Mouse (Mus musculus): ENCODE results near the gene Hist1h2br. TPM values are rescaled to one million over a fixed set of nuclear protein-coding genes. Genes with fewer than 3 reads are reported as not detected.
"Not testable (repeated sequence)": the region's sequence is repeated elsewhere in the genome, so short reads cannot be mapped to it uniquely, and the experiment has no call there.

The Hist1h2br gene
- total RNA-seq (2021), result 10 to 100 TPM; 22.9 to 33.6 TPM
- long read RNA-seq, experiment 1, partial matches to known transcripts, result 0 of 2 reads
- long read RNA-seq, experiment 1, other reads (novel, unspliced or antisense), result 2 of 2 reads
- long read RNA-seq, experiment 2, result 0 reads

GRCm38 (mm10) chr13:21833461-21833860 lies at the start of gene Hist1h2br, which contains the start of gene Hist1h2ap:
TSS of gene Hist1h2br (plus strand) at chr13:21833743.
TSS of gene Hist1h2ap (minus strand) at chr13:21833507.
- not testable (repeated sequence) for DNase-seq (ENCODE audit: low spot score in 2 of 2)

- DNase-seq (ENCODE audit: low spot score in 2 of 2), result no peak
These were observed 49.2 kb upstream of the Hist1h2br start for GRCm38 (mm10) chr13:21784311-21784710.

DNA sequence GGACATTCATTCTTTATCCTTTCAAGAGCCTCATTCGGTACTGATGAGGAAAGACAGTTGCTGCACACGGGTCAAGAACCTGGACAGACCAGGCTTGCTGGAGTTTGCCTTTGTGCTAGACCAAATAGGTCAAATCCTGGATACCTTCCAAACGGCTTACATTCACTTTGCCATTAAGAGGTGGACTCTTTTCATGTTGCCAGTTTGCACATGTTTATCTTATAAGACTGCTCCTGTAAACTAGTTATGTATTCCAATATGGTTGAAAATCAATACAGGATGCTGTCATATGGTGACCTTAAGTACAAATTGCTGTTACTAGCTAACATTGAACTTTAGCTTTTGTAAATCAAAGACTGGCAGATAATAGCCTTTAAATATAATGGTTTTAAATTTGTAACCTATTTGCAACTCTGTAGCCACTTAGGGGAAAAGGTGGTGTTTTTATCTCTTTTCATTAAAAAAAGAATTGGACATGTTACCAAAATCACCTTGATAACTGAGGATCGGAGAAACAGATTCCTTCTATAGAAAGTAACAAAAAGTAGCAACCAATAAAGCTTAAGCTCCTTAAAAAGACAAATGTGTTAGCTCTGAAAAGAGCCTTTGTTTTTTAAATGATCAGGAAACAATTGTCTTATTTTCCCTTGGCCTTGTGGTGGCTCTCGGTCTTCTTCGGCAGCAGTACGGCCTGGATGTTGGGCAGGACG lies 47.2 kb upstream of the Hist1h2br start:
- no peak for DNase-seq (ENCODE audit: low spot score in 2 of 2)

- DNase-seq (ENCODE audit: low spot score in 2 of 2), result peak; percentile 80 to 85
These were observed 46.5 kb upstream of the Hist1h2br start, which contains the start of the genes Hist1h2an and Hist1h2bp for GRCm38 (mm10) chr13:21786899-21787629. TSS of gene Hist1h2an (minus strand) at chr13:21787218. TSS of gene Hist1h2bp (plus strand) at chr13:21787461.

DNA sequence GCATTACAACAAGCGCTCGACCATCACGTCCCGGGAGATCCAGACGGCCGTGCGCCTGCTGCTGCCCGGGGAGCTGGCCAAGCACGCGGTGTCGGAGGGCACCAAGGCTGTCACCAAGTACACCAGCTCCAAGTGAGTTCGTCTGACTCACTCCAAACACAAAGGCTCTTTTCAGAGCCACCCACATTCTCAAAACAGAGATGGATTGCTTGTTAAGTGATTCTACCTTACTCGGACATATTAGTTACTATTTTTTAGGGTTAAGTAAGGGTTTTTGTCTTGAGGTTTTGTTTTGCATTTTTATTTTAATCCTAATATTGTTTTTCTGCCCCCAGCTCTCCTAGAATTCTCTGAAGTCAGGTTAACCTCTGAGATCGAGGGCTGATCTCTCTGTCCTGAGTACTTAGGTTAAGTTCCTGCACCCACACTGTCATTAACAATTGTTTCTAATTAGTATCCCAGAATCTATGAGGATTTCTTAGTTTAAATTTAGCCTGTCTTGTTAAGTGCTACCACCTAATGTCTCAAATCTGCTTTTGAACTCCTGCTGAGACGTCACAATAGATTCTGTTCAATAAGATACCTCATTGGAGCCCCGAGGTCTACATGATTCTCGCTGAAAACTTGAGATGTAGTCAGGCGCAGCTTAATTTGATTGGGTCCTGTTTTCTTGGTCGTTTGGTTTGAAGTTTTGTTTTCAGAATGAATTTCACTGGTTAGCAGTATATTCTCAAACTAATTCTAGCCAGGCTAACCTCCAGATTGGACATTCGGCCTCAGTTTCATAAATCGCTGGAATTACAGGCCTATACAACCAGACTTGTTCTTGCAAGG lies 45.6 kb upstream of the Hist1h2br start:
- no peak for DNase-seq (ENCODE audit: low spot score in 2 of 2)

DNA sequence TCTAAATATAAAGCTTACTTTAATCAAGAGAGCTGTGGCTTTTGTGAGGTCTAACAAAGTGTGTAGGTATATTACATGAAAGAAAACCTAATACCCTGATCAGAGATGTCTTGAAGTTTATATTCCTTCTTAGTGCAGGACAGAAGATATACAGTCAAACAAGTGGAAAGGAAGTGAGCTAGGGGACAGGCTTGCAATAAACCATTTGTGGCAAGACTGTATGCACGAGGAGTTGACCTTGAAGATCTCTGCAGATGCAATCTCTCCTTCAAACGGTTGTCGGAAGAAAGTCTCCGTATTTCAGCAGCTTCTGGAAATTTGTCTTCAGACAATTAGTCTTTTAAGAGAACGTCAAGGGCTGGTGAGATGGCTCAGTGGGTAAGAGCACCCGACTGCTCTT lies 43.6 kb upstream of the Hist1h2br start:
- no peak for DNase-seq (ENCODE audit: low spot score in 2 of 2)

- no peak for DNase-seq (ENCODE audit: low spot score in 2 of 2)
These were observed 42.8 kb upstream of the Hist1h2br start for GRCm38 (mm10) chr13:21790601-21791283.

- DNase-seq (ENCODE audit: low spot score in 2 of 2), result no peak
These were observed 38.0 kb upstream of the Hist1h2br start for GRCm38 (mm10) chr13:21795584-21795983.

GRCm38 (mm10) chr13:21797163-21797562 lies 36.4 kb upstream of the Hist1h2br start:
- not testable (repeated sequence) for DNase-seq (ENCODE audit: low spot score in 2 of 2)

DNA sequence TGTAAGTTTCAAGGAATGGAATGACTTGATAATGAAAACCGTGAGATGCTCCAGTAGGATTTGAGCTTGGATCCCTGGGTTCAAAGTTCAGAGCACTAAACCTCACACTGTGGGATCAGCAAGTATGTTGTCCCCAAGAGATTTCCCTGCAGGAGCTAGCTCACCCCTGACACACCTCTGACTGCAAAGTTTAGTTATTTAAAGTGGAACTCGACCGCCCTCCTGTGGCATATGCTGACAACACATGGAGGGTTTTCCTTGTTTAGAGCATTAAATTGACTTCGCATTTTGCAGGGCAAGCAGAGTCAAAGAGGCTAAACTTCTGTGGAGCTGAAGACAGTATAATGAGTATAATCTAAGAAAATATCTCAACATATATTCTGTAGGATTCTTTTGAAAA lies 30.5 kb upstream of the Hist1h2br start:
- DNase-seq (ENCODE audit: low spot score in 2 of 2), result not testable (repeated sequence)

GRCm38 (mm10) chr13:21810073-21810472 lies 23.5 kb upstream of the Hist1h2br start, which contains the start of the genes Hist1h2bq and Hist1h2ao:
TSS of gene Hist1h2bq (minus strand) at chr13:21810197.
TSS of gene Hist1h2ao (plus strand) at chr13:21810465.
- not testable (repeated sequence) for DNase-seq (ENCODE audit: low spot score in 2 of 2)

- not testable (repeated sequence) for DNase-seq (ENCODE audit: low spot score in 2 of 2)
These were observed 22.5 kb upstream of the Hist1h2br start for GRCm38 (mm10) chr13:21811074-21811473.

GRCm38 (mm10) chr13:21811539-21811938 lies 22.0 kb upstream of the Hist1h2br start, which contains the start of gene Hist1h4m:
TSS of gene Hist1h4m (plus strand) at chr13:21811746.
- peak; percentile 31 to 41 for DNase-seq (ENCODE audit: low spot score in 2 of 2)

DNA sequence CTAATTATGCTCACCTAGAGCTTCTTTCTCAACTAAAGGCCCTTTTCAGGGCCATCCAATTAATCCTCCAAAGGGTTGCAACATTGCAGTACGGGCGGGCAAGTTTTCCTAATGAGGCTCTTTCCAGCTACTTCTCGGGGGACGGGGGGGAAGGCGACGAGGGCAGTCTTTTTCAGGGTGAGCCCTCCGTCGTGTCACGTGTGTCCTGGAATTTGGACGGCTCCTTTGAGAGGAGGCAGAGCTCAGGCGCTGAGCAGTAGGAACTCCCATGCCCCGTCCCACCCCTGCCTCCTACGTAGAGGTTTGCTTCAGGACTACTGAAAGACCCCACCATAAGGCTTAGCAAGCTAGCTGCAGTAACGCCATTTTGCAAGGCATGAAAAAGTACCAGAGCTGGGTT lies 21.5 kb upstream of the Hist1h2br start:
- DNase-seq (ENCODE audit: low spot score in 2 of 2), result not testable (repeated sequence)

DNA sequence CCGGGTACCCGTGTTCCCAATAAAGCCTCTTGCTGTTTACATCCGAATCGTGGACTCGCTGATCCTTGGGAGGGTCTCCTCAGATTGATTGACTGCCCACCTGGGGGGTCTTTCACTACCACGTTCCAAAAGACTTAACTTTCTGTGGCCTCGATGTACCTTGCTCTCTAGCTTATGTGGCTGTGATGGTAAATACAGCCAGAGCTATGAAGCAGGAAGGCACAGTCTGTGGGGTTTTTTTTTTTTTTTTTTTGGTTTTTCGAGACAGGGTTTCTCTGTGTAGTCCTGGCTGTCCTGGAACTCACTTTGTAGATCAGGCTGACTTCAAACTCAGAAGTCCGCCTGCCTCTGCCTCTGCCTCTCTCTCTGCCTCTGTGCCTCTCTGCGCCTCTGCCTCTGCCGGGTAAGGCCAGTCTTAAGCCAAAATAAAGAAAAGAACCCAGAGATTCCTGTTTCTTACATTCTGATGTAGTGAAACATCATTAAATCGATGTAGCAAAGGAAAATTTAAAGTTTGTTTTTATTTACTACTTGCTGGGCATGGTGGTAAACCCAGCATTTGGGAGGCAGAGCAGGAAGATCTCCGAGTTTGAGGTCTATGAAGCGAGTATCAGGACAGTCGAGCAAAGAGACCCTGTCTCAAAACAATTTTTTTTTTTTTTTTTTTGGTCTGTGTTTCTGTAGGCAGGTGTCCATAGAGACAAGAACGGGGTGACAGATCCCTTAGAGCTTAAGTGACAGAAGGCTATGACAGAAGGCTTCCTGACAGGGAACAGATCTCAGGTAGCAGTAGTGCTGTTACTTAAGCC lies 13.3 kb upstream of the Hist1h2br start:
- not testable (repeated sequence) for DNase-seq (ENCODE audit: low spot score in 2 of 2)

- no peak for DNase-seq (ENCODE audit: low spot score in 2 of 2)
These were observed 5.0 kb upstream of the Hist1h2br start for GRCm38 (mm10) chr13:21828511-21828910.

GRCm38 (mm10) chr13:21830344-21830743 lies 3.2 kb upstream of the Hist1h2br start:
- DNase-seq (ENCODE audit: low spot score in 2 of 2), result no peak

DNA sequence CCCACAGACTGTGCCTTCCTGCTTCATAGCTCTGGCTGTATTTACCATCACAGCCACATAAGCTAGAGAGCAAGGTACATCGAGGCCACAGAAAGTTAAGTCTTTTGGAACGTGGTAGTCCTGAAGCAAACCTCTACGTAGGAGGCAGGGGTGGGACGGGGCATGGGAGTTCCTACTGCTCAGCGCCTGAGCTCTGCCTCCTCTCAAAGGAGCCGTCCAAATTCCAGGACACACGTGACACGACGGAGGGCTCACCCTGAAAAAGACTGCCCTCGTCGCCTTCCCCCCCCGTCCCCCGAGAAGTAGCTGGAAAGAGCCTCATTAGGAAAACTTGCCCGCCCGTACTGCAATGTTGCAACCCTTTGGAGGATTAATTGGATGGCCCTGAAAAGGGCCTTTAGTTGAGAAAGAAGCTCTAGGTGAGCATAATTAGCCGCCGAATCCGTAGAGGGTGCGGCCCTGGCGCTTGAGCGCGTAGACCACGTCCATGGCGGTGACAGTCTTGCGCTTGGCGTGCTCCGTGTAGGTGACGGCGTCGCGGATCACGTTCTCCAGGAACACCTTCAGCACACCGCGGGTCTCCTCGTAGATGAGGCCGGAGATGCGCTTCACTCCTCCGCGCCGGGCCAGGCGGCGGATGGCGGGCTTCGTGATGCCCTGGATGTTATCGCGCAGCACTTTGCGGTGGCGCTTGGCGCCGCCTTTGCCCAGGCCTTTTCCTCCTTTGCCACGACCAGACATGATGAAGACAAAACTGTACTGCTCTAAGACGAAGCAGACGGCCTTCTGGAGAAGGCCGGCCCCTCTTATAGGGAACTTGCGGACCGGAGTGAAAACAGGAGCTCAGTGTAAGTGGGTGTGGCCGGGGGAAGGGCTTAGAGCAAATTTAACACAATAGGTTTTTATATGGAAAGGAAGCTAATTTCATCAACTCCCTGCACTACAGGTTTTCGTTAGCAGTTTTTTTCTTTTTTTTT lies 1.8 kb upstream of the Hist1h2br start, which contains the start of gene Hist1h4n:
Hist1h4n (minus strand) TSS at position 779 of the 977 bp plus-strand sequence.
- peak in 1 of 2 experiments; percentile 32 for DNase-seq (ENCODE audit: low spot score in 2 of 2)
